Mouse (Mus musculus): ENCODE measurements at regions not wholly inside any gene's neighbourhood (a gene's known extent, or its start where the extent isn't known, plus 50 kb on each side); places are given as distances from the start of the nearest gene placed in this dataset.

DNA sequence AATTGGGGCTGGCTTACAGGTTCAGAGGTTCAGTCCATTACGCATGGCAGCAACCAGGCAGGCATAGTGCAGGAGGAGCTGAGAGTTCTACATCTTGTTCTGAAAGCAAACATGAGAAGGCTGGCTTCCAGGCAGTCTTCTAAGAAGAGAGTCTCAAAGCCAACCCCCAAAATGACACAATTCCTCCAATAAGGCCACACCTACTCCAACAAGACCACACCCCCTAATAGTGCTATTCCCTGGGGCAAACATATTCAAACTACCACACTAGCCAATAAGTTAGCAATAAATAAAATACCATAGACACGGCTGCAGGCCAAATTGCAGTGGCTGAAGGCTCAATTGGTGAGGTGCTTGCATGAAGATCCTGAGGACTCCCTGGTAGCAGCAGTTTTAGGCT, 72.2 kb upstream of the Gpr12 start:
- TF ChIP-seq CTCF (IDR thresholded peaks at IDR 0.05) (no peak), EP300 (IDR thresholded peaks at IDR 0.05) (no peak)
